Mouse (Mus musculus) A20 (cell line): ENCODE measurements at regions not wholly inside any gene's neighbourhood (a gene's known extent, or its start where the extent isn't known, plus 50 kb on each side); places are given as distances from the start of the nearest gene placed in this dataset.
A peak's percentile ranks its signal among the peaks of the same experiment; 100 is the strongest.

Experiments
- DNase-seq: peaks from one replicate; pipeline ENCODE4 v3.0.0-alpha.2; 2011; ENCODE audit warnings: low read depth, low spot score

- peak; percentile 16 for DNase-seq
Measured at GRCm38 (mm10) chr11:24340677-24341076, 262.8 kb downstream of the Bcl11a start.

DNA sequence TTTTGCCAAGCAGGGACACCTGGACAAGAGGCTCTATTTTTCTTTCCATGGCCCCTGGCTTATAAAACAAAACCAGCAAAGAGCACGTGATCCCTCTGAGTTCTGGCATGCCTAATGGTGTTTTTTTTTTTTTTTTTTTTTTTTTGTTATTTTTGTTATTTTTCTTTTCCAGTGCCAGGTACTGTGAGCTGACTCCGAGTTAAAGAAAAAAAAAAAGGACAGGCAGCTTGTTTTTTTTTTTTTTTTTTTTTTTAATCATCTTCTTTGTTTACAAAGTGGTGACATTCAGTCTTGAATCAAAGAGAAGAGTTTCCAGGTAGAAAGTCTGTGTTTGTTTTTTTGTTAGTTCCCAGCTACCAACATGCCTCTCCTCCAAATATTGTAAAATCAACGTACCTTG lies 263.8 kb downstream of the Bcl11a start:
- DNase-seq, result no peak

GRCm38 (mm10) chr11:24342176-24342575 lies 264.3 kb downstream of the Bcl11a start:
- no peak for DNase-seq

GRCm38 (mm10) chr11:24342732-24343131 lies 264.9 kb downstream of the Bcl11a start:
- DNase-seq, result no peak

GRCm38 (mm10) chr11:24347225-24347624 lies 269.4 kb downstream of the Bcl11a start:
- no peak for DNase-seq

- no peak for DNase-seq
Measured at GRCm38 (mm10) chr11:24348741-24349140, 270.9 kb downstream of the Bcl11a start.

DNA sequence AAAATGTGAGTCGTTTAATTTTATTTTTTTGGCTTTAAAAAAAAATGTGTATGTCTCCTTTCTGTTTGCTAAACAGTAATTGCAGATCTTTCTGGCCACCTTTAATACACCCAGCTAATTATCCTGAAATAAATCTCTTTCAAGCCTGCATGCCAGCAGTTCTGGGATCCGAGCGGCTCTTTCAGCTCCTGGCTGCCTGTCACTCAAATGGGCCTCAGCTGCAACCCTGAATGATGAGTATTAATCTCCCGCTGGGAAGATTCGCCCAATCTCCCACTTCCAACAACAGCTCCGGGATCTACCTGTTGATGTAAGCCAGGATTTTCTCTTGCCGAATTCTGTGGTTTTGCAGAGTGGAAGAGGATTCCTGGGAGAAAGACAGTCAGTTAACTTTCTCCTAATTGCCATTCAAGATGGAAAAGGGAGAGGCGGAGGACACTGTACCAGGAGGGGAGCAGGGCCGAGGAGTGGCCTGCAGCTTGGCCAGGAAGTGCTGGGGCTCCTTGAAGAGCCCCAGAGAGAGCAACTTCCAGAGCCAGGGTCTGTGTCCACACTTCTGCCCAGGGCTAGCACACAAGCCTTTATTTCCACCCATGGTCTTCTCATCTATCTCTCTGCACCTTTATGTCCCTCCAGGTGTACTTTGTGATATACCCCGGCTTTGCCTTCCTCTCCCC lies 272.2 kb downstream of the Bcl11a start:
- no peak for DNase-seq

DNA sequence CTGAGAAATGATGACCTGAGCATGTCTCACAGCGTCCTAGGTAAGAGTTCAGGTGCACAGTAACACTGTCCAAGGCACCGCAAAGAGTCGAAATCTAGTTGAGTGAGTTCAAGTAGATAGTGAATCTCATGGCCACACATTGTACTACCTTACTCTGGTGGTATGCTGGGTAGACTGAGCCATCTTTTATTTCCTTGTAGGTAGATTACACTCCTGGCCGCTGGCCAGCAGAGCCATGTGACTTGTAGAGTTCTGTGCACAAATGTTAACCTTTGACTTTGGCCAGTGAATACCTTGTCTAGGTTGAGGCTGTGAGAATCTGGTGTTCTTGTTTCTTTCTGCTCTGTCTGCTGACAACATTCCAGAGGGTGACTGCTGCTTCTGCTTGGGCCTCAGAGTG lies 273.0 kb downstream of the Bcl11a start:
- no peak for DNase-seq

GRCm38 (mm10) chr11:24352071-24352470 lies 274.2 kb downstream of the Bcl11a start:
- DNase-seq, result no peak

- DNase-seq, result no peak
Measured at GRCm38 (mm10) chr11:24353056-24353455, 275.2 kb downstream of the Bcl11a start.

GRCm38 (mm10) chr11:24357388-24357787 lies 279.5 kb downstream of the Bcl11a start:
- DNase-seq, result peak; percentile 14

- DNase-seq, result no peak
Measured at GRCm38 (mm10) chr11:24359086-24359485, 281.2 kb downstream of the Bcl11a start.

- no peak for DNase-seq
Measured at GRCm38 (mm10) chr11:24361998-24362687, 284.3 kb downstream of the Bcl11a start.

- no peak for DNase-seq
Measured at GRCm38 (mm10) chr11:24362688-24363035, 284.8 kb downstream of the Bcl11a start.

- no peak for DNase-seq
Measured at GRCm38 (mm10) chr11:24363418-24364364, 285.8 kb downstream of the Bcl11a start.

GRCm38 (mm10) chr11:24370198-24370860 lies 292.5 kb downstream of the Bcl11a start:
- no peak for DNase-seq

- no peak for DNase-seq
Measured at GRCm38 (mm10) chr11:24370861-24371686, 293.2 kb downstream of the Bcl11a start.

DNA sequence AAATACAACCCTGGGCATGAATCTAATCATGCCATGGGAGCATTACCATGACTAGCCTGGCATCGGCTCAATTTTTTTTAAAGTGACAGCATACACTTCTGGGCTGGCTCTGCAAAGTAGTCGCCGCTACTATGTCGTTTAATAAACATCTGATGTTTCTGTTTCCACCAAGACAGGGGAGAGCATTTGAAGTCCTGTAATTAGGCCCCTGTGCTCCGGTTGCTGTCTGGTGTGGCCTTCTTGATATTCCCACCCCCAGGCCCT lies 293.8 kb downstream of the Bcl11a start:
- DNase-seq, result no peak

DNA sequence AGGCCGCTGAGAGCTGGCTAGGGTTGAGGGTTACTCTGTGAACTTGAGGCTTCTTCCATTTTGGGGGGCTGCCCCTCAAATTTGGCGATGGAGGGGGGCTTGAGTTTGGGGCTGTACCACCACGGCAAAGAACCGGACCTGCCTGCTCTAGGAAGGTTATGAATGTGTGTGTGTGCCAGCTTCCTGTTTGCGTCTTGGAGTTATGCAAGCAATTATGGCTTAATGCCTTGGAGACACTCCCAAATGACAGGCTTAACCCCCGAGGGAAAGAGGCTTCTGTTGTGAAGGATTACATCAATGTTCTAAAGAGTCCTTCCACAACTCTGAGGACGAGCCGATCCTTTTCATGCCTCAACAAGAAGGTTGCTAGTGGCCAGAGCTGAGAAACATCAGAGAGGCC lies 294.1 kb downstream of the Bcl11a start:
- DNase-seq, result no peak

DNA sequence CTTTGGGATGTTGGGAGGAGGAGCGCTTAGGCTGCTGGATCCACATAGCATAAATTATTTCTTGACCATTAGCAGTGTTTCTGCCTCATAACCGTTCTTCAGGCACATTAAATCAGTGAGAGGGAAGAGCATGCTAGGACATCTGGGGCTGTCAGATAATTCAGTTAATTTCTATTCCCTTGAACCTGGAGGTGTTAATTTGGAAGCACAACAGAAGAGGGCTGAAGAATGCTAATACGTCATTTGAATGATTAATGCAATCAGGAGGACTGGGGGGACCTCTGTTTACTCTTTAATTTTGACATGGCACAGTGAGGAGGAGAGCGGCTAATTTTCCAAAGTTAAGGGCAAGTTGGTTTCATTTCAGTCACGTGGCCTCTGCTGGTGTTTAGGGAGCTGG lies 294.8 kb downstream of the Bcl11a start:
- DNase-seq, result no peak

- DNase-seq, result no peak
Measured at GRCm38 (mm10) chr11:24373301-24373700, 295.4 kb downstream of the Bcl11a start.
